Mouse (Mus musculus): ENCODE results near the gene Ninj2.
"Not testable (repeated sequence)": the region's sequence is repeated elsewhere in the genome, so short reads cannot be mapped to it uniquely, and the experiment has no call there.

Ninj2 gene

GRCm38 (mm10) chr6:120093100-120093499 lies at the start of gene Ninj2:
TSS of gene Ninj2 (plus strand) at chr6:120093350.
- no peak for DNase-seq (ENCODE audit: low read depth, low spot score)

GRCm38 (mm10) chr6:120045406-120045805 lies 47.7 kb upstream of the Ninj2 start:
- no peak for DNase-seq (ENCODE audit: low read depth, low spot score)

- no peak for DNase-seq (ENCODE audit: low read depth, low spot score)
Measured at GRCm38 (mm10) chr6:120047705-120048292, 45.4 kb upstream of the Ninj2 start.

DNA sequence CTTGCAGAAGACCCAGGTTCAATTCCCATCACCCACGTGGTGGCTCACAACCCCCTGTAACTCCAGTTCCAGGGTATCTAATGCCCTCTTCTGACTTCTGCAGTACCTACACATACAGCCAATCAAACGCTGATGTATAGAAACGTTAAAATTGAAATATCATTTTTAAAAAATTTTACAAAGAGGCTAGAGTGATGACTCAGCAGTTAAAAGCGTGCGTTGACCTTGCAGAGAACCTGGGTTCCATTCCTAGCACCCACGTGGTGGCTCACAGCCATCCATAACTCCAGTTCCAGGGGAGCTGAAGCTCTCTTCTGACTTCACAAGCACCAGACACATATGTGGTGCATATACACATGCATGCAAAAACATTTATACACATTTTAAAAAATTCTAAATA lies 38.7 kb upstream of the Ninj2 start:
- DNase-seq (ENCODE audit: low read depth, low spot score) = no peak

- DNase-seq (ENCODE audit: low read depth, low spot score) = no peak
Measured at GRCm38 (mm10) chr6:120055666-120056540, 37.2 kb upstream of the Ninj2 start.

- DNase-seq (ENCODE audit: low read depth, low spot score) = no peak
Measured at GRCm38 (mm10) chr6:120062934-120063333, 30.2 kb upstream of the Ninj2 start.

- no peak for DNase-seq (ENCODE audit: low read depth, low spot score)
Measured at GRCm38 (mm10) chr6:120064627-120065026, 28.5 kb upstream of the Ninj2 start.

DNA sequence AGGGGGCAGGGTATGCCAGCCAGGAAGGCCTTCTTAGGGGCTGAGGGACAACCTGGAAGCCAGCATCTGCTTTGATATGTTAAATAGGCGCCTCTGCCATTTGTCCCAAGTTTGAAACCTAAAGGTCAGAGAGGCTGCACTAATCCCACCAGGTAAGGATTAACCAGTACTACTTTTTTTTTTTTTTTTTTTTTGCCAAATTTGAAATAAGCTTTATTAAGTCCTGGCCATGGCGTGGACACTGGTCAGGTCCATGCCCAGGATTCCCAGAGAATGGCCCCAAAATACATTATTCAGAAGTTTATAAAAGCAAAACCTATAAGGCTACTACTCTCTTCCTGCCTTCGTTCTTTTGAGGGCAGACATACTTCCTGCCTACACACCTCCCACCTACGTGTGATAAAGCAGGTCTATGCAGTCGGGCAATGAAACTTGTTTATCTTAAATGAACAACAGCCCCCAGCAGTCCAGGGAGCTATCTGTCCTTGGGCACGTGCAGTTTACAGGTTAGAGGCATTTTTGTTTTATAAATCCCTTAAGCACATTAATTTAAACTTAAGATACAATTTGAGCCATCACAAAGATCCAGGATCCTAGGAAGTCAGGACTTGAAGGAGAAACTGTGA lies 27.5 kb upstream of the Ninj2 start:
- DNase-seq (ENCODE audit: low read depth, low spot score) = no peak

DNA sequence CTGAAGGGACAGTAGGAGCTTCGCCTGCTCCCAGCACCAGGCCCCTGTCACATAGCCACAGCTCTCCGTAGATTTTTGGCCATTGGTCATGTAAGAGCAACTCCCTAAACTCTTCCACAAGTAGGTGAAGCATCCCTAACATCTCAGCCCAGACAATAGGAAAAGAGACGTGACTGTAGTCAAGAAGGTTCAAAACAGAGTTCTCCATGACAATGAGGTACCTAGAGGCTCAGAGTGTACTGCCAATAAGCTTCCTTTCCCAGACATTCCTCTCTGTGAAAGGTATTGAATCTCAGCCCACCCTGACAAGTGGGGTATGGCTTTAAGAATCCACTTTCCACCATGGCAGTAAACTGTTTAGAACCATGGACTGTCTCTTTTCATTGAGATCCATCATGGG lies 23.6 kb upstream of the Ninj2 start:
- no peak for DNase-seq (ENCODE audit: low read depth, low spot score)

GRCm38 (mm10) chr6:120072630-120073029 lies 20.5 kb upstream of the Ninj2 start:
- no peak for DNase-seq (ENCODE audit: low read depth, low spot score)

GRCm38 (mm10) chr6:120076619-120077450 lies 16.3 kb upstream of the Ninj2 start:
- no peak for DNase-seq (ENCODE audit: low read depth, low spot score)

- no peak for DNase-seq (ENCODE audit: low read depth, low spot score)
Measured at GRCm38 (mm10) chr6:120079547-120079946, 13.6 kb upstream of the Ninj2 start.

- no peak for DNase-seq (ENCODE audit: low read depth, low spot score)
Measured at GRCm38 (mm10) chr6:120081516-120081915, 11.6 kb upstream of the Ninj2 start.

- no peak for DNase-seq (ENCODE audit: low read depth, low spot score)
Measured at GRCm38 (mm10) chr6:120082251-120082950, 10.7 kb upstream of the Ninj2 start.

GRCm38 (mm10) chr6:120082951-120083411 lies 10.2 kb upstream of the Ninj2 start:
- DNase-seq (ENCODE audit: low read depth, low spot score) = no peak

DNA sequence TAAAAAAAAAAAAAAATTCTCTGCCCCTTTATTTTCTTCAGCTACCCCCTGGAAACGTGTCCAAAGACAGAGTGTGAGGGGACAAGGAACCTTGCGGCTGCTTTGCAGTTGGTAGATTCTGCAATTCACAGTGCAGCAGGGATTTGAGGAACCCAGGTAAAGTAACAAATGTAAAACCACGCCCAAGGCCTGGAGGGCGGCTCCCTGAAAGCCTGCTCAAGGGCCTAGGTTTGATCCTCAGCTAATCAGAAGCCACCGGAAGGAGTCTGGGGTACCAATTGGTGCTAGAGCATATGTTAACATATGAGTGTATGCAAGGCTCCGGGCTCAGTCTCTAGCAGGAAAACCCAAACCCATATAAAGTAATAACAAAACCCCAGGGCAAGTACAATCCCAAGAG lies 9.7 kb upstream of the Ninj2 start:
- no peak for DNase-seq (ENCODE audit: low read depth, low spot score)

GRCm38 (mm10) chr6:120084983-120085382 lies 8.2 kb upstream of the Ninj2 start:
- DNase-seq (ENCODE audit: low read depth, low spot score) = no peak

GRCm38 (mm10) chr6:120085832-120086231 lies 7.3 kb upstream of the Ninj2 start:
- no peak for DNase-seq (ENCODE audit: low read depth, low spot score)

DNA sequence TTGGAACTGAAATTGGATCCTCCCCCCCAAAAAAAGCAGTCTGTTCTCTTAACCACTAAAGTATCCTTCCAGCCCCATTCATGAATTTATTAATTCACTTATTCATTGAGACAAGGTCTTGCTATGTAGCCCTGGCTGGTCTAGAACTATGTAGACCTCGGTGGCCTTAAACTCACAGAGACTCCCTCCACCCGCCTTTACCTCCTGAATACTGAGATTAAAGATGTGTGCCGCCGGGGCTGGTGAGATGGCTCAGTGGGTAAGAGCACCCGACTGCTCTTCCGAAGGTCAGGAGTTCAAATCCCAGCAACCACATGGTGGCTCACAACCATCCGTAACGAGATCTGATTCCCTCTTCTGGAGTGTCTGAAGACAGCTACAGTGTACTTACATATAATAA lies 6.1 kb upstream of the Ninj2 start:
- not testable (repeated sequence) for DNase-seq (ENCODE audit: low read depth, low spot score)

DNA sequence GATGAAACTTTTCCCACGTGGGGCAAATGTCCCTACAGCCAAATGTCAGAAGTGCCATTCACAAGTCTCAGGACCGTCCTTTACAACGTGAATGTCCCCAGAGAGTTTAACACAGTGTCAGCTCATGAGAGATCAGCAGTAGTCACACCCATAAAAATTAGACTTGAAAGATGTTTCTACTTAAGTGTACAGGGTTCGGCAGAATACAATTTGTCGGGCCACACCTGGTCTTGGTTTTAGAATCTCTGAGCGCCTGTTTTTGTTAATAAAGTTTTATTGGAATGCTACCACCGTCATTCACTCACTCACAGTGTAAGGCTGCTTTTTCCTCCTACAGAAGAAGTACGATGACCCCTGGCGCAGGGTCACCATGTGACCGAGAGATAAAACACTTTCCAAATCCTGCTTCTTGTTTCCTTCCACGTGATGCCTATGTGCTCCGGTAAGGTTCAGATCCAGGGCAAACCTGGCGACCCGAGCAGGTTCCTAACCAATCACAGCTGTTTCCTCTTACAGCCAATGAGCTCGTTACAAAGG lies 2.4 kb upstream of the Ninj2 start:
- no peak for DNase-seq (ENCODE audit: low read depth, low spot score)

GRCm38 (mm10) chr6:120091956-120092355 lies 1.2 kb upstream of the Ninj2 start:
- no peak for DNase-seq (ENCODE audit: low read depth, low spot score)

All from retina, adult 2 months (tissue).